Mouse (Mus musculus): Measurements from ENCODE around the gene Cpa4. TPM values are rescaled to one million over a fixed set of nuclear protein-coding genes. Genes with fewer than 3 reads are reported as not detected.

Cpa4 gene
- polyA plus RNA-seq, 1 experiment from 2014 or later: 2.4 TPM

DNA sequence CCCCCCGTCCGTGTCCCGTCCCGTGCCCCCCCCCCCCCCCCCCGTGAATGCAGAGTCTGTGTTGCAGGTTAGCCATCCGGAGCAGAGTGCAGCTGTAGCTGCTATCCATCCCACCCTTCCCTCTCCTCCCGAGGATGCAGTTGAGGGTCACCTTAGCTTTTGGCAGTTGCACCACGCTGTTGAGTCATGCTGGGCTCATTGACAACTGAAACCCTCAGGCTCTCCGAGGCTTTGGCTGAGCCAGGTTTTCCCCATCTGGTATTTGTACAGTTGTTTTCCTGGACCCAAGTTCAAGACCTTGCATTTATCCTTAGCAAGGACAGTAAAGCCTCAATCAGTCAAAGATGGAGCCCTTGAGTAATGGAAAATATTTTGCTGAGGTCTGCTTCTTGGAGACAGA lies 12.1 kb upstream of the Cpa4 start:
- no peak overlapping the region for H3K4me3 ChIP-seq (ENCODE audit: low read depth, low read length)
- ATAC-seq (replicated peaks; ENCODE audit: insufficient number of reproducible peaks, low FRiP score, low TSS enrichment): no peak
- H3K27me3 ChIP-seq (ENCODE audit: control insufficient read depth, insufficient read depth, low read length): no peaks in the 10 kb centered on the region
- no peak overlapping the region for H3K4me2 ChIP-seq
- no peaks in the 10 kb centered on the region for H3K9me3 ChIP-seq (replicated peaks; ENCODE audit: control insufficient read depth, low read length)
- H3K4me1 ChIP-seq (ENCODE audit: control insufficient read depth, insufficient read depth, low read length): peaks cover 3% of the 10 kb centered on the region
- no peak overlapping the region for H3K27ac ChIP-seq (ENCODE audit: low read depth, low read length)
- no peaks in the 10 kb centered on the region for H3K36me3 ChIP-seq (ENCODE audit: control insufficient read depth, insufficient read depth, low read length)
- no peak overlapping the region for H3K9ac ChIP-seq (ENCODE audit: low read depth, low read length)
- WGBS (ENCODE audit: insufficient replicate concordance): 14% methylated on average over 4 of the region's 9 CpGs

GRCm38 (mm10) chr6:30559726-30560125 lies 8.4 kb upstream of the Cpa4 start:
- WGBS (ENCODE audit: insufficient replicate concordance): 43% methylated on average over 1 of the region's 1 CpGs
- no peak overlapping the region for H3K4me3 ChIP-seq (ENCODE audit: low read depth, low read length)
- no peak overlapping the region for H3K27ac ChIP-seq (ENCODE audit: low read depth, low read length)
- H3K4me2 ChIP-seq: no peak overlapping the region
- H3K36me3 ChIP-seq (ENCODE audit: control insufficient read depth, insufficient read depth, low read length): 0 out of 2 replicates have a peak, but pooled peaks cover 2% of the 10 kb centered on the region
- no peak overlapping the region for H3K9ac ChIP-seq (ENCODE audit: low read depth, low read length)
- no peaks in the 10 kb centered on the region for H3K27me3 ChIP-seq (ENCODE audit: control insufficient read depth, insufficient read depth, low read length)
- no peaks in the 10 kb centered on the region for H3K4me1 ChIP-seq (ENCODE audit: control insufficient read depth, insufficient read depth, low read length)
- no peak for ATAC-seq (replicated peaks; ENCODE audit: insufficient number of reproducible peaks, low FRiP score, low TSS enrichment)
- no peaks in the 10 kb centered on the region for H3K9me3 ChIP-seq (replicated peaks; ENCODE audit: control insufficient read depth, low read length)

DNA sequence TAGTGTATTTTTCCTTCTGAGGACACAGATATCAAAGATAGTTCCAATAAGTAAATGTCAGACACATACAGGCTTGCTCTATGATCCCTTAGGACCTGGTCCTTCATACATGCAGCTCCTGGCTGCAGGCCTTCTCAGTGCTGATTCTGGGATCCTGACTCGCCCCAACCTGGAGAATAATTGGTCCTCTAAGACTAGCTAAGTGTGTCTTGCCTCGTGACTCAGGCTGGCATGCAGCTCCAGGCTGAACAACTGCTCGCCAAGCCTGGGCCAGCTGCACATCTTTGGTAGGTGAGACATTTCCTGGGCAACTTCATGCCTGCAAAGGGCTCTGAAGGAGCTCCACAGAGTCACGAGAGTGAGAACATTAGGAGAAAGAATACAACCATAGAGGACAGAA lies 6.0 kb upstream of the Cpa4 start:
- Histone ChIP-seq H3K27ac (ENCODE audit: low read depth, low read length) (no peak overlapping the region), H3K4me3 (ENCODE audit: low read depth, low read length) (no peak overlapping the region), H3K36me3 (ENCODE audit: control insufficient read depth, insufficient read depth, low read length) (0 out of 2 replicates have a peak, but pooled peaks cover 2% of the 10 kb centered on the region), H3K27me3 (ENCODE audit: control insufficient read depth, insufficient read depth, low read length) (no peaks in the 10 kb centered on the region), H3K4me2 (no peak overlapping the region), H3K9ac (ENCODE audit: low read depth, low read length) (no peak overlapping the region), H3K9me3 (replicated peaks; ENCODE audit: control insufficient read depth, low read length) (no peaks in the 10 kb centered on the region), H3K4me1 (ENCODE audit: control insufficient read depth, insufficient read depth, low read length) (no peaks in the 10 kb centered on the region)
- ATAC-seq (replicated peaks; ENCODE audit: insufficient number of reproducible peaks, low FRiP score, low TSS enrichment): no peak
- WGBS (ENCODE audit: insufficient replicate concordance): 77% methylated on average over 4 of the region's 4 CpGs

DNA sequence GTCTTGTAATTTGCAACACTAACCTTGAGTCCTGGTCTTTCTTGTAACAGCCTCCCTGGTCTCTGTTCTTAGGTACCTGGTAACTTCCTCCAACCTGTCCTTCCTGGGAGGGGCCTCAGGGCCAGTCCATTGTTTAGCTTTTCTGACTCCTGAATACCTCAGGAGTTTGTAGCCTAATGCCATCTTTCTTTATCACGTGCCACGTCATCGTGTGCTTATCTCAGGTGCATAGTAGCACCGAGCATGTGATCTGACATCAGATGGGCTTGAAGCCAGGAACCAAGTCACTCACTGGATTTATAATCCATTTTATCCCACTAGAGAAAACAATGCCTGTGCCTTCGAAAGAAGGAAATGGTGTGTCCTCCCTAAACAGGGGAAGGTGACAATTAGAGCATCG lies 4.6 kb upstream of the Cpa4 start:
- H3K4me2 ChIP-seq: no peak overlapping the region
- H3K4me3 ChIP-seq (ENCODE audit: low read depth, low read length): no peak overlapping the region
- H3K9me3 ChIP-seq (replicated peaks; ENCODE audit: control insufficient read depth, low read length): no peaks in the 10 kb centered on the region
- no peaks in the 10 kb centered on the region for H3K4me1 ChIP-seq (ENCODE audit: control insufficient read depth, insufficient read depth, low read length)
- 0 out of 2 replicates have a peak, but pooled peaks cover 2% of the 10 kb centered on the region for H3K36me3 ChIP-seq (ENCODE audit: control insufficient read depth, insufficient read depth, low read length)
- H3K27ac ChIP-seq (ENCODE audit: low read depth, low read length): no peak overlapping the region
- no peak for ATAC-seq (replicated peaks; ENCODE audit: insufficient number of reproducible peaks, low FRiP score, low TSS enrichment)
- no peak overlapping the region for H3K9ac ChIP-seq (ENCODE audit: low read depth, low read length)
- no peaks in the 10 kb centered on the region for H3K27me3 ChIP-seq (ENCODE audit: control insufficient read depth, insufficient read depth, low read length)
- WGBS (ENCODE audit: insufficient replicate concordance): 75% methylated on average over 6 of the region's 6 CpGs

GRCm38 (mm10) chr6:30564051-30564450 lies 4.1 kb upstream of the Cpa4 start:
- ATAC-seq (replicated peaks; ENCODE audit: insufficient number of reproducible peaks, low FRiP score, low TSS enrichment): no peak
- Histone ChIP-seq H3K27ac (ENCODE audit: low read depth, low read length) (no peak overlapping the region), H3K36me3 (ENCODE audit: control insufficient read depth, insufficient read depth, low read length) (0 out of 2 replicates have a peak, but pooled peaks cover 2% of the 10 kb centered on the region)

DNA sequence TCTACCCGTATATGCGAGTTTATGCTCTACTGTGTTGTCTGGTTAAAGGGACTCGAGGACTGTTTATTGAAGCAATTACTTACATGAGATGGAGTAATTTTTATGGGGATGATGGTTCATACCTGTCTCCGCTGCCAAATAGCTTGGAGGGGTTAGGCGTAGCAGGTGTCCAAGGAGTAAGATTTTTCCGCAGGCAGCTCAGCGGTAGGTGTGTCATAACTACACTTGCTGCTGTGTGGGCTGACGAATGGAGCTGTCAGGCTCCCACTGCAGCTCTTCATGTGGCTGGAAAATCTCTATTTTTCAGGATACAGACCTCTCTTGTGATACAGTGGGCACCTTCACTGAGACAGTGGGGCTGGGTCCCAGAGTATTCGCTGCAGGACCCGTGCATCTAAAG lies 1.2 kb downstream of the Cpa4 start:
- 83% methylated on average over 10 of the region's 10 CpGs for WGBS (ENCODE audit: insufficient replicate concordance)
- H3K27ac ChIP-seq (ENCODE audit: low read depth, low read length): no peak overlapping the region

More at GRCm38 (mm10) chr6:30564051-30564450, 4.1 kb upstream of the Cpa4 start:
- H3K9ac ChIP-seq (ENCODE audit: low read depth, low read length): no peak overlapping the region
- H3K4me2 ChIP-seq: no peak overlapping the region
- 88% methylated on average over 6 of the region's 6 CpGs for WGBS (ENCODE audit: insufficient replicate concordance)
- no peaks in the 10 kb centered on the region for H3K27me3 ChIP-seq (ENCODE audit: control insufficient read depth, insufficient read depth, low read length)
- H3K4me3 ChIP-seq (ENCODE audit: low read depth, low read length): no peak overlapping the region
- H3K4me1 ChIP-seq (ENCODE audit: control insufficient read depth, insufficient read depth, low read length): no peaks in the 10 kb centered on the region
- H3K9me3 ChIP-seq (replicated peaks; ENCODE audit: control insufficient read depth, low read length): no peaks in the 10 kb centered on the region

DNA sequence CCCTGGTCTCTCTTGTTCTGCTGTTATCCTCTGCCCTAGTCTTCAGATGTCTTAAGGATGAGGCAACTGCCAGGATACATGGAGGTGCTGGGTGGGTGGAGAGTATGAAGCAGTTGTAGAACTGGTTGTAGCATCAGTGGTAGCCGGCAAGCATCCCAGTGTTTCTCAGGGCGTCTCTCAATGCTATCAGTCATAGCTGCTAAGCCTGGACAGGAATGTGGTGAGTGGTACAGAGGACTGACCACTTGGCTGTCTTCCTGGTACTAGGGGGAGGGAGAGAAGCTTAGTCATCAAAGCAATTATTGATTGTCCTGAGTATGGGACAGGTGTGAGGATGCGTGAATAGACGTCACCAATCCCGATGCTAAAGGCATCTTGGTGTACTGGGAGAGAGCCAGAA lies 1.8 kb downstream of the Cpa4 start:
- Histone ChIP-seq H3K9ac (ENCODE audit: low read depth, low read length) (no peak overlapping the region), H3K27me3 (ENCODE audit: control insufficient read depth, insufficient read depth, low read length) (no peaks in the 10 kb centered on the region), H3K4me2 (no peak overlapping the region), H3K4me3 (ENCODE audit: low read depth, low read length) (no peak overlapping the region), H3K36me3 (ENCODE audit: control insufficient read depth, insufficient read depth, low read length) (no peaks in the 10 kb centered on the region), H3K9me3 (replicated peaks; ENCODE audit: control insufficient read depth, low read length) (no peaks in the 10 kb centered on the region), H3K27ac (ENCODE audit: low read depth, low read length) (no peak overlapping the region), H3K4me1 (ENCODE audit: control insufficient read depth, insufficient read depth, low read length) (peaks cover 30% of the 10 kb centered on the region)
- 52% methylated on average over 5 of the region's 5 CpGs for WGBS (ENCODE audit: insufficient replicate concordance)
- no peak for ATAC-seq (replicated peaks; ENCODE audit: insufficient number of reproducible peaks, low FRiP score, low TSS enrichment)

More for the DNA sequence above, 1.2 kb downstream of the Cpa4 start:
- no peaks in the 10 kb centered on the region for H3K36me3 ChIP-seq (ENCODE audit: control insufficient read depth, insufficient read depth, low read length)
- H3K4me1 ChIP-seq (ENCODE audit: control insufficient read depth, insufficient read depth, low read length): peaks cover 24% of the 10 kb centered on the region
- no peak for ATAC-seq (replicated peaks; ENCODE audit: insufficient number of reproducible peaks, low FRiP score, low TSS enrichment)
- no peak overlapping the region for H3K4me2 ChIP-seq
- H3K9ac ChIP-seq (ENCODE audit: low read depth, low read length): no peak overlapping the region
- H3K27me3 ChIP-seq (ENCODE audit: control insufficient read depth, insufficient read depth, low read length): no peaks in the 10 kb centered on the region
- H3K9me3 ChIP-seq (replicated peaks; ENCODE audit: control insufficient read depth, low read length): no peaks in the 10 kb centered on the region
- H3K4me3 ChIP-seq (ENCODE audit: low read depth, low read length): no peak overlapping the region

GRCm38 (mm10) chr6:30572456-30573311 lies 4.5 kb downstream of the Cpa4 start:
- Histone ChIP-seq H3K9me3 (replicated peaks; ENCODE audit: control insufficient read depth, low read length) (no peaks in the 10 kb centered on the region), H3K4me1 (ENCODE audit: control insufficient read depth, insufficient read depth, low read length) (peaks cover 30% of the 10 kb centered on the region), H3K36me3 (ENCODE audit: control insufficient read depth, insufficient read depth, low read length) (no peaks in the 10 kb centered on the region), H3K4me3 (ENCODE audit: low read depth, low read length) (no peak overlapping the region), H3K4me2 (no peak overlapping the region), H3K27me3 (ENCODE audit: control insufficient read depth, insufficient read depth, low read length) (no peaks in the 10 kb centered on the region), H3K27ac (ENCODE audit: low read depth, low read length) (peak overlapping the region; percentile 65), H3K9ac (ENCODE audit: low read depth, low read length) (no peak overlapping the region)
- 44% methylated on average over 20 of the region's 20 CpGs for WGBS (ENCODE audit: insufficient replicate concordance)
- peak; percentile 69; the same call in 1 of the 2 replicates for ATAC-seq (replicated peaks; ENCODE audit: insufficient number of reproducible peaks, low FRiP score, low TSS enrichment)

- no peak for ATAC-seq (replicated peaks; ENCODE audit: insufficient number of reproducible peaks, low FRiP score, low TSS enrichment)
- Histone ChIP-seq H3K9me3 (replicated peaks; ENCODE audit: control insufficient read depth, low read length) (no peaks in the 10 kb centered on the region), H3K27ac (ENCODE audit: low read depth, low read length) (peak overlapping the region; percentile 65), H3K36me3 (ENCODE audit: control insufficient read depth, insufficient read depth, low read length) (no peaks in the 10 kb centered on the region), H3K4me3 (ENCODE audit: low read depth, low read length) (no peak overlapping the region), H3K9ac (ENCODE audit: low read depth, low read length) (no peak overlapping the region), H3K27me3 (ENCODE audit: control insufficient read depth, insufficient read depth, low read length) (no peaks in the 10 kb centered on the region), H3K4me1 (ENCODE audit: control insufficient read depth, insufficient read depth, low read length) (peaks cover 30% of the 10 kb centered on the region), H3K4me2 (no peak overlapping the region)
- WGBS (ENCODE audit: insufficient replicate concordance): 55% methylated on average over 5 of the region's 5 CpGs
Observed at GRCm38 (mm10) chr6:30573380-30573779, 5.2 kb downstream of the Cpa4 start.
